8 mouse cellular contexts compared by ENCODE assay signal in the genomic region with DNA sequence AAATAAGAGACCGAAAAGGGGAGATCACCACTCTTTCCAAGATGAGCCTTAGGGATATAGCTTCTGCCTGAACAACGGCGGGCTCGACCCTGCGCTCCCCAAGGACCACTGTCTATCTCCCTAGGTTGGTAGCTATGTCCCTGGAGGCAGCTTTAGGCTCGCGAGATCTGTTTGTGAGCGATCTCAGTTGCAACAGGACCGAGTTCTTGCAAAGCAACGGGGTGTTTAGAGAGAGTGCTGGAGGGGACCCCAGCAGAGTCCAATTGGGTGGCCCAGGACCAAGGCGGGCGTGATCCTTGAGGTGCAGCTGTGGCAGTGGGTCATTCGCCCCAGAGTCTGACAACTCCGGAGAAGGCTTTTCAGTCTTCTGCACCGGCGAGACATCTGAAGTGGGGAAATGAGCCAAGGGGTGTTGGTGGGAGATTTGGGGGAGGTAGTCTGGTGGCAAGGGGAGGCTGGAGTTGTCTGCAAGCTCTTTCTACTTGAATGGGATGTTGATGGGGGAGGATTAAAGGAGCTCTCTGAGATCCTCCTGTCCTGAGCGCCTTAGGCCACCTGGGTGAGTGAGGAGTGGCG. TPM values are rescaled to one million over a fixed set of nuclear protein-coding genes. Genes with fewer than 3 reads are reported as not detected.
DNase-seq lines count a peak whose midpoint lies in the region; ATAC-seq and TF ChIP-seq lines count a peak whose summit lies in the region.

No protein-coding gene starts in this region.

- no peak for TF ChIP-seq POLR2A in cerebellum, adult 2 months (IDR thresholded peaks at IDR 0.05; ENCODE audit: borderline replicate concordance, insufficient read depth, low read length)
- TF ChIP-seq POLR2A in brain, embryonic 14.5 days (IDR thresholded peaks at IDR 0.05; ENCODE audit: borderline replicate concordance, extremely low read depth, insufficient read depth, insufficient read length, poor library complexity, severe bottlenecking): no peak

- TF ChIP-seq EP300 in heart, postnatal 0 days (IDR thresholded peaks at IDR 0.05; ENCODE audit: low read depth): no peak

- ATAC-seq in heart, postnatal 0 days (ENCODE audit: insufficient read depth, low read depth): 0 out of 2 replicates have a peak, but pooled peaks have one; percentile 4
- peak; percentile 20; the same call in 1 of the 2 replicates for ATAC-seq in midbrain, embryonic 11.5 days (ENCODE audit: low FRiP score)
- ATAC-seq in megakaryocyte progenitor cell, adult 5-6 weeks (replicated peaks; ENCODE audit: poor library complexity): no peak

- no peak for TF ChIP-seq CTCF in cerebellum, adult 2 months (IDR thresholded peaks at IDR 0.05; ENCODE audit: borderline replicate concordance, insufficient read depth, low read depth, low read length)
- TF ChIP-seq CTCF in brain, embryonic 14.5 days (IDR thresholded peaks at IDR 0.05; ENCODE audit: borderline replicate concordance, extremely low read depth, insufficient read depth, insufficient read length): no peak
- no peak for TF ChIP-seq CTCF in heart, postnatal 0 days (IDR thresholded peaks at IDR 0.05; ENCODE audit: low read depth)

- no peak for DNase-seq in cerebellum, adult 2 months
- DNase-seq in cerebellum, adult 8-10 months: no peak
- DNase-seq in brain, embryonic 14.5 days (ENCODE audit: low read depth): peak; percentile 73
- DNase-seq in heart, postnatal 0 days (ENCODE audit: low spot score): no peak
- DNase-seq in midbrain, embryonic 11.5 days (ENCODE audit: low spot score, missing footprints): peak; percentile 96
- DNase-seq in kidney, postnatal 25 days: no peak
- no peak for DNase-seq in urinary bladder, postnatal 25 days (ENCODE audit: low spot score)

- 0 out of 2 replicates have a peak overlapping the region, but pooled peaks have one; percentile 3 for H3K9ac ChIP-seq in heart, postnatal 0 days (replicated peaks; ENCODE audit: low read depth, low read length)
- peak overlapping the region; percentile 98 for H3K9ac ChIP-seq in midbrain, embryonic 11.5 days (ENCODE audit: low read length)

- no peaks in the 10 kb centered on the region for H3K27me3 ChIP-seq in cerebellum, adult 2 months (ENCODE audit: control insufficient read depth, insufficient read depth, low read length)
- H3K27me3 ChIP-seq in heart, postnatal 0 days (ENCODE audit: control insufficient read depth, insufficient read depth, low read length): peaks cover 20% of the 10 kb centered on the region; the same call in 1 of the 2 replicates
- H3K27me3 ChIP-seq in midbrain, embryonic 11.5 days (ENCODE audit: control insufficient read depth, insufficient read depth, low read length): no peaks in the 10 kb centered on the region

- 24% methylated on average over 18 of the region's 18 CpGs for WGBS in cerebellum, adult 2 months
- WGBS in heart, postnatal 0 days: 5% methylated on average over 18 of the region's 18 CpGs
- WGBS in midbrain, embryonic 11.5 days: under 1% methylated on average over 18 of the region's 18 CpGs

- H3K4me3 ChIP-seq in cerebellum, adult 2 months (replicated peaks; ENCODE audit: insufficient read depth, low read depth, low read length): peak overlapping the region; percentile 68
- H3K4me3 ChIP-seq in heart, postnatal 0 days (ENCODE audit: low read depth, low read length): peak overlapping the region; percentile 58
- peak overlapping the region; percentile 91 for H3K4me3 ChIP-seq in midbrain, embryonic 11.5 days (ENCODE audit: low read depth, low read length)

- peak overlapping the region; percentile 96 for H3K4me2 ChIP-seq in heart, postnatal 0 days (ENCODE audit: low read depth, low read length)
- peak overlapping the region; percentile 87 for H3K4me2 ChIP-seq in midbrain, embryonic 11.5 days

- H3K9me3 ChIP-seq in heart, postnatal 0 days (replicated peaks; ENCODE audit: control insufficient read depth, low read length): no peaks in the 10 kb centered on the region
- no peaks in the 10 kb centered on the region for H3K9me3 ChIP-seq in midbrain, embryonic 11.5 days (ENCODE audit: control insufficient read depth, low read length)

- H3K27ac ChIP-seq in cerebellum, adult 2 months (ENCODE audit: insufficient read depth, low read length): no peak overlapping the region
- no peak overlapping the region for H3K27ac ChIP-seq in heart, postnatal 0 days (ENCODE audit: low read depth)
- H3K27ac ChIP-seq in midbrain, embryonic 11.5 days (ENCODE audit: low read depth, low read length): peak overlapping the region; percentile 92

- no peaks in the 10 kb centered on the region for H3K36me3 ChIP-seq in heart, postnatal 0 days (replicated peaks; ENCODE audit: control insufficient read depth, insufficient read depth, low read length)
- peaks cover 12% of the 10 kb centered on the region; the same call in 1 of the 2 replicates for H3K36me3 ChIP-seq in midbrain, embryonic 11.5 days (ENCODE audit: control insufficient read depth, insufficient read depth, low read length)

- H3K4me1 ChIP-seq in cerebellum, adult 2 months (ENCODE audit: control insufficient read depth, insufficient read depth, low read length): peaks cover 3% of the 10 kb centered on the region; the same call in 1 of the 2 replicates
- peaks cover 14% of the 10 kb centered on the region; the same call in 1 of the 2 replicates for H3K4me1 ChIP-seq in heart, postnatal 0 days (ENCODE audit: control insufficient read depth, insufficient read depth)
- H3K4me1 ChIP-seq in midbrain, embryonic 11.5 days (ENCODE audit: control insufficient read depth, insufficient read depth, low read length): peaks cover 50% of the 10 kb centered on the region

RNA-seq across cellular contexts. Expression of gene Rgma, which starts 15.2 kb away (rescaled TPM):
- 33.5 and 33.6 TPM in 2 replicates for polyA plus RNA-seq in cerebellum, adult 2 months (2012; rRNA removed)
- 59.9 and 142 TPM in 2 replicates for polyA plus RNA-seq in brain, embryonic 14.5 days (2012; rRNA removed)
- total RNA-seq in heart, postnatal 0 days (2014; rRNA removed; ENCODE audit: low replicate concordance): 9.2 and 10.2 TPM in 2 replicates
- polyA plus RNA-seq in heart, postnatal 0 days (2015; fragmentation: Nextera tagmentation; extraction: Ambion mirVana): 2.7 TPM in 2 replicates
- polyA plus RNA-seq in midbrain, embryonic 11.5 days (2014; fragmentation: Nextera tagmentation; extraction: Ambion mirVana): 43.9 and 47.5 TPM in 2 replicates
- total RNA-seq in megakaryocyte progenitor cell, adult 5-6 weeks (2015): not detected in 2 replicates
- total RNA-seq in megakaryocyte progenitor cell, adult 5-6 weeks (2017): not detected in 2 replicates

Comparison
In these comparisons a context has a peak if more than half of its experiments do, and no peak if none do; other contexts are left out.
1. DNase-seq: peak in brain, embryonic 14.5 days (single experiment) and midbrain, embryonic 11.5 days (single experiment); none in cerebellum, adult 2 months (0 of 2), cerebellum, adult 8-10 months (single experiment), heart, postnatal 0 days (single experiment), kidney, postnatal 25 days (0 of 2) and urinary bladder, postnatal 25 days (single experiment).
2. Peak in every context shown above with its lines, with median percentiles within 50 percentile points of each other: H3K4me3 ChIP-seq.